Mouse (Mus musculus) intestine, embryonic 14.5 days (tissue): ENCODE results near the gene Fgfr2. TPM values are rescaled to one million over a fixed set of nuclear protein-coding genes. Genes with fewer than 3 reads are reported as not detected.
A peak's percentile ranks its signal among the peaks of the same experiment; 100 is the strongest.

Experiments used
- ATAC-seq: fragments of 200-750 bp; cut with Nextera tagmentation; replicated peaks from 2 replicates; pipeline ENCODE4 v1.8.0; 2017; ENCODE audit warnings: low read depth, moderate number of reproducible peaks, moderate TSS enrichment, moderate library complexity; ENCODE audit not compliant: low FRiP score, low TSS enrichment
- DNase-seq: peaks from one replicate; pipeline ENCODE4 v3.0.0-alpha.2; 2018; ENCODE audit warnings: low spot score
- H3K27ac ChIP-seq: fragments of 300-500 bp; sonication (generic); 2 replicates; pipeline ENCODE4 v1.5.1; 2014; ENCODE audit warnings: low read depth, mild to moderate bottlenecking, control low read depth
- H3K27me3 ChIP-seq: fragments of 300-500 bp; sonication (generic); replicated peaks from 2 replicates; pipeline ENCODE4 v1.6.1; 2014; ENCODE audit warnings: low read length, control low read depth; ENCODE audit not compliant: control insufficient read depth, insufficient read depth
- H3K36me3 ChIP-seq: fragments of 300-500 bp; sonication (generic); 2 replicates; pipeline ENCODE4 v1.6.1; 2014; ENCODE audit warnings: low read length, control low read depth; ENCODE audit not compliant: control insufficient read depth, insufficient read depth
- H3K4me1 ChIP-seq: fragments of 300-500 bp; sonication (generic); replicated peaks from 2 replicates; pipeline ENCODE4 v1.6.1; 2014; ENCODE audit warnings: low read length, control low read depth, mixed read lengths; ENCODE audit not compliant: control insufficient read depth, insufficient read depth
- H3K4me2 ChIP-seq: fragments of 300-500 bp; sonication (generic); 2 replicates; pipeline ENCODE4 v1.6.1; 2014; ENCODE audit warnings: low read length
- H3K4me3 ChIP-seq: fragments of 300-500 bp; sonication (generic); 2 replicates; pipeline ENCODE4 v1.5.1; 2014; ENCODE audit warnings: low read depth, low read length, control low read depth, mixed read lengths
- H3K9ac ChIP-seq: fragments of 300-500 bp; sonication (generic); 2 replicates; pipeline ENCODE4 v1.6.1; 2014; ENCODE audit warnings: mild to moderate bottlenecking, low read length
- H3K9me3 ChIP-seq: fragments of 300-500 bp; sonication (generic); 2 replicates; pipeline ENCODE4 v1.6.1; 2016; ENCODE audit warnings: low read length, control low read depth; ENCODE audit not compliant: control insufficient read depth
- WGBS: fragments of 180-500 bp; shearing (Covaris S2); extraction: QIAGEN DNeasy Blood & Tissue Kit; methylation state at CpG from one replicate; pipeline ENCODE4 v1.1.7; 2014; 5-methylcytosine and 5-hydroxymethylcytosine counted together
- polyA plus RNA-seq: library from polyadenylated mRNA; unstranded; fragments of >200 nt; fragmentation: Nextera tagmentation; extraction: Ambion mirVana; gene quantifications from 2 replicates; pipeline ENCODE4 v1.2.1, GENCODE M21; 2014

Fgfr2 gene
- polyA plus RNA-seq, 1 experiment from 2014 or later = 105 TPM

GRCm38 (mm10) chr7:131362615-131363300 lies 1760.4 kb downstream of the Fgfr2 start, which contains the start of gene 2310057M21Rik:
Gene 2310057M21Rik, minus strand, starts transcription at chr7:131362759.
- Histone ChIP-seq H3K27me3 (no peaks in the 10 kb centered on the region), H3K36me3 (peaks cover 24% of the 10 kb centered on the region), H3K4me2 (peak within 1 kb of the TSS; percentile 64), H3K27ac (peak within 1 kb of the TSS; percentile 85), H3K9me3 (no peaks in the 10 kb centered on the region), H3K4me3 (peak within 1 kb of the TSS; percentile 75), H3K9ac (peak within 1 kb of the TSS; percentile 82), H3K4me1 (peaks cover 15% of the 10 kb centered on the region)
- ATAC-seq (peak; percentile 98), DNase-seq (peak; percentile 94)
- under 1% methylated on average over 55 of the region's 55 CpGs for whole genome bisulfite sequencing

GRCm38 (mm10) chr7:131362269-131362614 lies 1760.9 kb downstream of the Fgfr2 start:
- Histone ChIP-seq H3K36me3 (peaks cover 29% of the 10 kb centered on the region), H3K9me3 (no peaks in the 10 kb centered on the region), H3K27me3 (no peaks in the 10 kb centered on the region), H3K4me2 (peak overlapping the region; percentile 64), H3K27ac (peak overlapping the region; percentile 85), H3K9ac (peak overlapping the region; percentile 82), H3K4me3 (peak overlapping the region; percentile 75), H3K4me1 (peaks cover 15% of the 10 kb centered on the region)
- DNase-seq (no peak), ATAC-seq (peak; percentile 78)
- WGBS = 0% methylated on average over 35 of the region's 35 CpGs

GRCm38 (mm10) chr7:131356105-131356504 lies 1767.0 kb downstream of the Fgfr2 start:
- no peaks in the 10 kb centered on the region for H3K27me3 ChIP-seq
- peaks cover 3% of the 10 kb centered on the region for H3K4me1 ChIP-seq
- no peak overlapping the region for H3K27ac ChIP-seq
- H3K4me2 ChIP-seq = no peak overlapping the region
- H3K9ac ChIP-seq = no peak overlapping the region
- ATAC-seq (no peak), DNase-seq (no peak)
- no peaks in the 10 kb centered on the region for H3K9me3 ChIP-seq
- H3K36me3 ChIP-seq = peaks cover 73% of the 10 kb centered on the region
- WGBS = 92% methylated on average over 13 of the region's 13 CpGs
- no peak overlapping the region for H3K4me3 ChIP-seq

- WGBS = 86% methylated on average over 7 of the region's 7 CpGs
- Histone ChIP-seq H3K9me3 (no peaks in the 10 kb centered on the region), H3K27me3 (no peaks in the 10 kb centered on the region), H3K9ac (no peak overlapping the region), H3K27ac (no peak overlapping the region), H3K36me3 (peaks cover 63% of the 10 kb centered on the region), H3K4me2 (no peak overlapping the region), H3K4me3 (no peak overlapping the region), H3K4me1 (no peaks in the 10 kb centered on the region)
- ATAC-seq (no peak), DNase-seq (no peak)
Measured at GRCm38 (mm10) chr7:131345856-131346541, 1777.2 kb downstream of the Fgfr2 start.

GRCm38 (mm10) chr7:131337502-131338068 lies 1785.6 kb downstream of the Fgfr2 start:
- DNase-seq = no peak
- Histone ChIP-seq H3K27ac (no peak overlapping the region), H3K4me1 (no peaks in the 10 kb centered on the region), H3K4me3 (no peak overlapping the region), H3K27me3 (no peaks in the 10 kb centered on the region), H3K4me2 (no peak overlapping the region), H3K36me3 (peaks cover 24% of the 10 kb centered on the region), H3K9ac (no peak overlapping the region), H3K9me3 (no peaks in the 10 kb centered on the region)
- WGBS = 54% methylated on average over 8 of the region's 8 CpGs
- no peak for ATAC-seq

GRCm38 (mm10) chr7:131333564-131333963 lies 1789.6 kb downstream of the Fgfr2 start, which contains the start of gene Fam24a:
Gene Fam24a, plus strand, starts transcription at chr7:131333864.
- H3K4me2 ChIP-seq = no peak within 1 kb of the TSS
- H3K27me3 ChIP-seq = no peaks in the 10 kb centered on the region
- ATAC-seq (no peak), DNase-seq (no peak)
- H3K4me1 ChIP-seq = no peaks in the 10 kb centered on the region
- no peak within 1 kb of the TSS for H3K9ac ChIP-seq
- no peaks in the 10 kb centered on the region for H3K9me3 ChIP-seq
- no peak within 1 kb of the TSS for H3K4me3 ChIP-seq
- no peaks in the 10 kb centered on the region for H3K36me3 ChIP-seq
- no peak within 1 kb of the TSS for H3K27ac ChIP-seq
- WGBS = 50% methylated on average over 1 of the region's 1 CpGs

- Histone ChIP-seq H3K27ac (no peak overlapping the region), H3K4me1 (no peaks in the 10 kb centered on the region)
- WGBS = 69% methylated on average over 2 of the region's 2 CpGs
Measured at GRCm38 (mm10) chr7:131331688-131332087, 1791.5 kb downstream of the Fgfr2 start.

GRCm38 (mm10) chr7:131329416-131329815 lies 1793.7 kb downstream of the Fgfr2 start, which contains the start of gene Fam24b:
Gene Fam24b, minus strand, starts transcription at chr7:131329516.
- no peak for ATAC-seq
- no peaks in the 10 kb centered on the region for H3K27me3 ChIP-seq
- H3K4me1 ChIP-seq = no peaks in the 10 kb centered on the region
- no peak within 1 kb of the TSS for H3K27ac ChIP-seq
- H3K9ac ChIP-seq = no peak within 1 kb of the TSS
- no peaks in the 10 kb centered on the region for H3K9me3 ChIP-seq
- DNase-seq = no peak
- no peak within 1 kb of the TSS for H3K4me3 ChIP-seq
- H3K4me2 ChIP-seq = no peak within 1 kb of the TSS
- 88% methylated on average over 5 of the region's 5 CpGs for WGBS
- no peaks in the 10 kb centered on the region for H3K36me3 ChIP-seq

More at GRCm38 (mm10) chr7:131331688-131332087, 1791.5 kb downstream of the Fgfr2 start:
- Histone ChIP-seq H3K4me3 (no peak overlapping the region), H3K9me3 (no peaks in the 10 kb centered on the region), H3K27me3 (no peaks in the 10 kb centered on the region), H3K36me3 (no peaks in the 10 kb centered on the region), H3K4me2 (no peak overlapping the region), H3K9ac (no peak overlapping the region)
- DNase-seq (no peak), ATAC-seq (no peak)
